Mouse (Mus musculus) lung, adult 2 months (tissue): ENCODE data around the gene Spsb4. TPM values are rescaled to one million over a fixed set of nuclear protein-coding genes. Genes with fewer than 3 reads are reported as not detected.
"Not testable (repeated sequence)": the region's sequence is repeated elsewhere in the genome, so short reads cannot be mapped to it uniquely, and the experiment has no call there.

Source experiments
- DNase-seq: peaks from one replicate; pipeline ENCODE4 v3.0.0; 2022
- H3K4me1 ChIP-seq: fragments of 200-500 bp; 2 replicates; pipeline ENCODE4 v1.6.1; 2011; ENCODE audit warnings: low read length; ENCODE audit not compliant: control insufficient read depth, insufficient read depth
- H3K4me3 ChIP-seq: fragments of 200-500 bp; replicated peaks from 2 replicates; pipeline ENCODE3; 2011; ENCODE audit warnings: low read depth, mild to moderate bottlenecking, control low read depth, low read length; ENCODE audit errors: extremely low read depth
- CTCF ChIP-seq: fragments of 200-500 bp; IDR thresholded peaks from 2 replicates; pipeline ENCODE4 v1.5.1; 2011; ENCODE audit warnings: mild to moderate bottlenecking, low read length, control low read depth; ENCODE audit not compliant: insufficient read depth
- POLR2A ChIP-seq: fragments of 200-500 bp; IDR thresholded peaks from 2 replicates; pipeline ENCODE4 v1.6.1; 2011; ENCODE audit warnings: low read depth, mild to moderate bottlenecking, control low read depth, low read length, borderline replicate concordance; ENCODE audit errors: extremely low read depth
- WGBS: fragments of 180-500 bp; shearing (Covaris S2); methylation state at CpG from one replicate; pipeline ENCODE4 v1.1.7; 2018; 5-methylcytosine and 5-hydroxymethylcytosine counted together
- polyA plus RNA-seq: library from polyadenylated mRNA; depleted of rRNA; stranded (reverse); fragments of >200 nt; gene quantifications from 2 replicates; pipeline ENCODE4 v1.2.3, GENCODE M21; 2012

The Spsb4 gene
- polyA plus RNA-seq, 1 experiment, result 0.62 TPM

DNA sequence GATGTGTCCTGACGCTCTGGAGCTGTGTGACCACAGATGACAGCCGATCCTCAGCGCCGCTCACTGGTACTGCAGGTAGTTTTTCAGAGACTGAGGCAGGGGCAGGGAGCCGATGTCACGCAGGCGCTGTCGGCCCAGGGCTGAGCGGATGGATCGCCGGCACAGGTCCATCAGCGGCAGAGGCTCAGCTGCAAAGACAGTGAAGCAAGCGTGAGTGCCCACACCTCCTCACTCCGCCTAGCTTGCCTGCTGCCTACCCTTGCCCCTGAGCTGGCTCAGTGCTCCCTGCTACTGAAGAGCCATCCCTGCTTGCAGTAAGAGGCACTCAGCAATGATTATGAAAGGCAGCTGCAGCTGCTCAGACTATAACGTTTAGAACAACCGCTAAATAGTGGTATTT lies 74.1 kb downstream of the Spsb4 start:
- no peak overlapping the region for H3K4me3 ChIP-seq
- TF ChIP-seq CTCF (no peak), POLR2A (no peak)
- WGBS, result 68% methylated on average over 16 of the region's 16 CpGs

DNA sequence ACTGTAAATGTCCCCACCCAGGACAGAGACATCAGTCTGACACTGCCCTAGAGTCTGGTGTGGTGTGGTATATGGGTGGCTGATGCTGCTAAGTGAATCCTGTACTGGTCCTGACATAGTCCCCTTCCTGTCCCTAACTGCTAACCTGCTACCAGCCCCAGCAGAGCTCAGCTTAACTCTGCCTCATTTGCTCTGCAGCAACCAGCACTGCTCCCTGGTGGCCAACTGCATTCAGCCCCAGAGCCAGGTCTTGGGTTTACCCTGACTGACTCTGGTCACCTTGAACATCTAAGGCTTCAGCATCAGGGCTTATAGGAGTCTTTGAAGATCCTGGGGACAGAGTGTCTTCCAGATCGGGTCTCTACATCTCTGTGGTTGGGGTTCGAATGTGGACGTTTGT lies 75.7 kb downstream of the Spsb4 start:
- no peak for DNase-seq
- TF ChIP-seq CTCF, result 0 out of 2 replicates have a peak, but pooled peaks have one; percentile 7
- no peak for TF ChIP-seq POLR2A
- no peak overlapping the region for H3K4me3 ChIP-seq
- WGBS, result 81% methylated on average over 3 of the region's 3 CpGs
- H3K4me1 ChIP-seq, result no peaks in the 10 kb centered on the region

More for the DNA sequence above, 74.1 kb downstream of the Spsb4 start:
- no peak for DNase-seq
- H3K4me1 ChIP-seq, result no peaks in the 10 kb centered on the region

GRCm38 (mm10) chr9:96938887-96939286 lies 79.8 kb downstream of the Spsb4 start:
- no peak for TF ChIP-seq POLR2A
- no peak for TF ChIP-seq CTCF
- Histone ChIP-seq H3K4me1 (no peaks in the 10 kb centered on the region), H3K4me3 (no peak overlapping the region)
- no peak for DNase-seq
- 83% methylated on average over 5 of the region's 5 CpGs for WGBS

DNA sequence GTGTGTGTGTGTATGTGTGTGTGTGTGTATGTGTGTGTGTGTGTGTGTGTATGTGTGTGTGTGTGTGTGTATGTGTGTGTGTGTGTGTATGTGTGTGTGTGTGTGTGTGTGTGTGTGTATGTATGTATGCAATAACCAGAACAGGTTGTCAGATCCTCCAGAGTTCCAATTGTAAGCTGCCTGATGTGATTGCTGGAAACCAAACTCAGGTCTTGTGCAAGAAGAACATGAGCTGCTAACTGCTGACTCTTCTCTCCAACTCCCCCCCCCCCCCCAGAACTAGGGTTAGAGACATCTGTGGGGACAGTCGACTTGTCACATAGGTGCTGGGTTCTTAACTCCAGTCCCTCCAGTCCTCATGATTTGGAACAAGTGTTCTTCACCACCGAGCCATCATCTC lies 82.2 kb downstream of the Spsb4 start:
- H3K4me3 ChIP-seq, H3K4me1 ChIP-seq, DNase-seq: not testable (repeated sequence)
- 83% methylated on average over 2 of the region's 2 CpGs for WGBS

GRCm38 (mm10) chr9:96935556-96936300 lies 82.9 kb downstream of the Spsb4 start:
- Histone ChIP-seq H3K4me1 (no peaks in the 10 kb centered on the region), H3K4me3 (no peak overlapping the region)
- no peak for DNase-seq
- TF ChIP-seq POLR2A, result no peak
- no peak for TF ChIP-seq CTCF
- 33% methylated on average over 15 of the region's 15 CpGs for WGBS

DNA sequence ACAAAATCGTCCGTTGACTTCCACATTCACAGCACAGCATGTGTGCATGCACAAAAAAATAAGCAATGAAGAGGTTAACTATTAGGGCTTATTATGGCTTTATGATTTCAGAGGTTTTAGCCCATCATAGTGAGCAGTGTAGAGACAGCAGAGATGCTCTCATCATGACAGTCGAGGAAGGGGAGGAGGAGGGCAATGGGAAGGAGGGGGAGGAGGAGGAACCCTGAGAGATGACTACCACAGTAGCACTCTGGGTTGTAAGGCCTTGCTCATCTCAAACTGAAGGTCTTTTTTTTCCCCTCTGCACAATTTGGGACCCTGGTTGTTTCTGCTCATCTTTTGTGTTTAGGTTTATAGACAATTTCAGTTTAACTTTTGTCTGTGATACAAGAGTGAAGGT lies 83.8 kb downstream of the Spsb4 start:
- TF ChIP-seq CTCF, result no peak
- TF ChIP-seq POLR2A, result no peak
- no peak for DNase-seq
- H3K4me1 ChIP-seq, result no peaks in the 10 kb centered on the region
- H3K4me3 ChIP-seq, result no peak overlapping the region
- 63% methylated on average over 3 of the region's 3 CpGs for WGBS

- no peak for DNase-seq
- Histone ChIP-seq H3K4me1 (no peaks in the 10 kb centered on the region), H3K4me3 (no peak overlapping the region)
- TF ChIP-seq POLR2A, result no peak
- TF ChIP-seq CTCF, result no peak
- WGBS, result 86% methylated on average over 8 of the region's 8 CpGs
Measured at GRCm38 (mm10) chr9:96932751-96933150, 85.9 kb downstream of the Spsb4 start.

DNA sequence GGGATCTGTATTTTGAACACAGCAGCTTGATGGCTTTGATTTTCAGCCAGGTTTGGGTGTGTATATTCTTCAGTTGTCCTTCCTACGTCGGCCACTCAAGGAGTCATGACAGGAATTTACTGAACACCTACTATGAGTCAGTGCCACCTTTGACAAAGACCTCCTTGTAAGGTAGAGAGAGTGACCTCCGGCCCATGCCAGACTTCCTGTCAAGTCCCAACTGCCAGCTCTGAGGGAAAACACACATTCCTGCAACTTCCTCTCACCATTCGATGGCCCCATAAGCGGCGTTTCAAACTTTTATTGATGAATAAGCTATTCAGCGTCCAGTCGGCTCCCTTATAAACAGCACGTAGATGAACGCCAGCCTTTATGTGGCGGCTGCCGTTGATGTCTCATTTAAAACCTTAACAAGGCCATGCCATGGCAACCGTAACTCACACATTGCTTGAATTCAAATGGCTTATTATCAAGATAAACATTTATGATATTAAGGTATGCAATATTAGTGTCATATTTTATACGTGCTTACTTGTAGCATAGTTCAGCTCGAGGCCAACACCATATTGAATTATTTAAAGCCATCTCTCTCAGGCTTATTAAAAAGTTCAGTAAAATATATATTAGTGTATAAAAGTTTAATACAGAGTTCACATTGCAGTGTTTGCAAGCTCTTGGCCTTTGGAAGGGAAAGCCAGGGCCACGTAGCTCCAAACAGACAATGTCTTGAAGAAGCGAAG lies 94.9 kb downstream of the Spsb4 start:
- WGBS, result 62% methylated on average over 17 of the region's 17 CpGs
- no peak for DNase-seq
- H3K4me3 ChIP-seq, result no peak overlapping the region
- no peak for TF ChIP-seq CTCF
- TF ChIP-seq POLR2A, result no peak
- no peaks in the 10 kb centered on the region for H3K4me1 ChIP-seq

- TF ChIP-seq CTCF (no peak), POLR2A (no peak)
- no peaks in the 10 kb centered on the region for H3K4me1 ChIP-seq
- 83% methylated on average over 6 of the region's 6 CpGs for WGBS
- no peak overlapping the region for H3K4me3 ChIP-seq
- DNase-seq, result no peak
Measured at GRCm38 (mm10) chr9:96923119-96923518, 95.5 kb downstream of the Spsb4 start.

GRCm38 (mm10) chr9:96916620-96917538 lies 101.8 kb downstream of the Spsb4 start:
- H3K4me3 ChIP-seq, result no peak overlapping the region
- peak; percentile 90 for DNase-seq
- TF ChIP-seq POLR2A (no peak), CTCF (peak; percentile 96)
- 35% methylated on average over 27 of the region's 27 CpGs for WGBS
- no peaks in the 10 kb centered on the region for H3K4me1 ChIP-seq
